Mouse (Mus musculus) hindbrain, embryonic 11.5 days (tissue): ENCODE measurements around the gene Cilp. TPM values are rescaled to one million over a fixed set of nuclear protein-coding genes. Genes with fewer than 3 reads are reported as not detected.
A peak's percentile ranks its signal among the peaks of the same experiment; 100 is the strongest.
"Not testable (repeated sequence)": the region's sequence is repeated elsewhere in the genome, so short reads cannot be mapped to it uniquely, and the experiment has no call there.

Source experiments
- ATAC-seq: fragments of 200-750 bp; cut with Nextera tagmentation; 2 replicates; pipeline ENCODE4 v1.8.0; 2017; ENCODE audit warnings: mild to moderate bottlenecking, moderate TSS enrichment, moderate library complexity; ENCODE audit not compliant: low FRiP score
- DNase-seq: peaks from one replicate; pipeline ENCODE4 v3.0.0-alpha.2; 2015; ENCODE audit warnings: low spot score
- H3K27ac ChIP-seq: fragments of 300-500 bp; sonication (generic); 2 replicates; pipeline ENCODE4 v1.5.1; 2014; ENCODE audit warnings: mild to moderate bottlenecking, low read depth, low read length
- H3K27me3 ChIP-seq: fragments of 300-500 bp; sonication (generic); 2 replicates; pipeline ENCODE4 v1.6.1; 2014; ENCODE audit warnings: mild to moderate bottlenecking, low read length, moderate library complexity, mixed read lengths; ENCODE audit not compliant: control insufficient read depth, insufficient read depth
- H3K36me3 ChIP-seq: fragments of 300-500 bp; sonication (generic); 2 replicates; pipeline ENCODE4 v1.6.1; 2014; ENCODE audit warnings: mild to moderate bottlenecking, low read length, moderate library complexity, mixed read lengths; ENCODE audit not compliant: control insufficient read depth, insufficient read depth
- H3K4me1 ChIP-seq: fragments of 300-500 bp; sonication (generic); replicated peaks from 2 replicates; pipeline ENCODE4 v1.6.1; 2014; ENCODE audit warnings: low read length, mixed read lengths; ENCODE audit not compliant: control insufficient read depth, insufficient read depth
- H3K4me2 ChIP-seq: fragments of 300-500 bp; sonication (generic); replicated peaks from 2 replicates; pipeline ENCODE4 v1.6.1; 2014; ENCODE audit warnings: mild to moderate bottlenecking, low read depth, low read length
- H3K4me3 ChIP-seq: fragments of 300-500 bp; sonication (generic); 2 replicates; pipeline ENCODE4 v1.5.1; 2014; ENCODE audit warnings: low read depth, low read length
- H3K9ac ChIP-seq: fragments of 300-500 bp; sonication (generic); 2 replicates; pipeline ENCODE4 v1.6.1; 2014; ENCODE audit warnings: low read depth, low read length
- H3K9me3 ChIP-seq: fragments of 300-500 bp; sonication (generic); 2 replicates; pipeline ENCODE4 v1.6.1; 2016; ENCODE audit warnings: low read length; ENCODE audit not compliant: control insufficient read depth
- WGBS: fragments of 180-500 bp; shearing (Covaris S2); extraction: QIAGEN DNeasy Blood & Tissue Kit; methylation state at CpG from one replicate; pipeline ENCODE4 v1.1.7; 2014; 5-methylcytosine and 5-hydroxymethylcytosine counted together
- polyA plus RNA-seq: library from polyadenylated mRNA; unstranded; fragments of >200 nt; fragmentation: Nextera tagmentation; extraction: Ambion mirVana; gene quantifications from 2 replicates; pipeline ENCODE4 v1.2.1, GENCODE M21; 2014

Cilp gene
- polyA plus RNA-seq, 1 experiment from 2014 or later = 0.31 TPM

GRCm38 (mm10) chr9:65259366-65259765 lies 5.6 kb upstream of the Cilp start:
- DNase-seq (no peak), ATAC-seq (no peak)
- H3K4me3 ChIP-seq = no peak overlapping the region
- WGBS = 85% methylated on average over 7 of the region's 7 CpGs
- H3K27ac ChIP-seq = no peak overlapping the region
- no peak overlapping the region for H3K4me2 ChIP-seq
- H3K4me1 ChIP-seq = no peaks in the 10 kb centered on the region
- no peaks in the 10 kb centered on the region for H3K36me3 ChIP-seq
- H3K27me3 ChIP-seq = no peaks in the 10 kb centered on the region
- no peaks in the 10 kb centered on the region for H3K9me3 ChIP-seq
- H3K9ac ChIP-seq = no peak overlapping the region

DNA sequence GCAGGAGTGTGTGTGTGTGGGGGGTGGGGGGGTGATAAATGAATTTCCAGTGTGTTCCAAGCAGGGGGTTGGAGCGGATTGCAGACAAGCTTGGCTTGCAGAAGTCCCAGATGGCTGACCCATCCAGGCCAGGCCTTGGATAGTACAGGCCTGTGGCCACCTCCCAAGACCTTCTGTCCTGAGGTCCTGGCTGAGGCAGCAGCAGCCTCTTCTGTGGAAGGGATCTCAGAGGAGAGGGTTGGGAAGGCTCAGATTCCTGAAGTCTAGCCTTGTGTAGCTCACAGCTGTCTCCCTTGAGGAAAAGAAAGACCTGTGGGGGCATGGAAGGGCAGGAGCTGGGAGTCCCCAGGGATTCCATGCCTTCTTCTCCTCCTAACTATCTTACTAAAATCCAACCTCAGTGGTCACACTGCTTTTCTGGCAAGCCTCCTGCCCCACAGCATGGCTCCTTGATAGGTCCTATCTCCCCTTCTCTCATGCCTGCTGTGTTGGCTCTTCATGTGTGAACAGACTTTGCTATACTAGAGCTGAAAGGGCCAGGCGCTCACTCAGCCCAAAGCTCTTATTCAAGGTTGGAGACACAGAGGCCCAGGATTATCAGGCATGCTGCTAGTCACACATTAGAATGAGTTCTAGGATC lies 3.3 kb upstream of the Cilp start:
- Histone ChIP-seq H3K27me3 (no peaks in the 10 kb centered on the region), H3K4me2 (no peak overlapping the region), H3K36me3 (no peaks in the 10 kb centered on the region), H3K4me1 (no peaks in the 10 kb centered on the region), H3K4me3 (no peak overlapping the region), H3K9ac (no peak overlapping the region), H3K27ac (no peak overlapping the region), H3K9me3 (no peaks in the 10 kb centered on the region)
- no peak for DNase-seq
- no peak for ATAC-seq
- WGBS = 77% methylated on average over 2 of the region's 2 CpGs

DNA sequence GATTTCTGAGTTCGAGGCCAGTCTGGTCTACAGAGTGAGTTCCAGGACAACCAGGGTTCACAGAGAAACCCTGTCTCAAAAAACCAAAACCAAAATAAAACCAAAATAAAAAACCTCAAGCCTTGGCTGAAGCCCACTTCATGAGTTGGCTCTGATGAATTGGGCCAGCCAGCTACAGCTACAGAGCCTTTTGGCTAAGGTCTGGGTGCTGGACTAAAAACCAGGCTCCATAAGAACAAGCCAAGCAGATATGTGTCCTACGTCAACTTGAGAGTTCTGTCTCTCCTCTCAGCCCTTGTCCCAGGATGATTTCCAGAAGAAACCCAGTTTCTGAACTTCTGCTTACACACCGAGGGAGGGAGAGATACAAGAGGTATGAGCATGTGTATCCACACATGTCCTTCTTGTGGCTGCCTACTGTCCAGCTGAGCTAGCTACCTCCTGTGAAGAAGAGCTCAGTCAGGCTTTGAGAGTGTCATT lies 2.3 kb upstream of the Cilp start:
- H3K36me3 ChIP-seq = no peaks in the 10 kb centered on the region
- no peak overlapping the region for H3K9ac ChIP-seq
- 93% methylated on average over 3 of the region's 3 CpGs for WGBS
- no peaks in the 10 kb centered on the region for H3K27me3 ChIP-seq
- ATAC-seq = no peak
- H3K4me2 ChIP-seq = no peak overlapping the region
- no peak overlapping the region for H3K4me3 ChIP-seq
- no peaks in the 10 kb centered on the region for H3K9me3 ChIP-seq
- H3K4me1 ChIP-seq = no peaks in the 10 kb centered on the region
- no peak for DNase-seq
- H3K27ac ChIP-seq = no peak overlapping the region

GRCm38 (mm10) chr9:65267742-65268515 lies 2.9 kb downstream of the Cilp start:
- peak; percentile 69 for ATAC-seq
- H3K27me3 ChIP-seq = no peaks in the 10 kb centered on the region
- H3K4me3 ChIP-seq = no peak overlapping the region
- WGBS = 44% methylated on average over 7 of the region's 7 CpGs
- no peaks in the 10 kb centered on the region for H3K4me1 ChIP-seq
- peak; percentile 57 for DNase-seq
- H3K9me3 ChIP-seq = no peaks in the 10 kb centered on the region
- H3K27ac ChIP-seq = peak overlapping the region; percentile 82
- H3K4me2 ChIP-seq = no peak overlapping the region
- peak overlapping the region; percentile 37 for H3K9ac ChIP-seq
- H3K36me3 ChIP-seq = no peaks in the 10 kb centered on the region

GRCm38 (mm10) chr9:65273048-65273809 lies 8.2 kb downstream of the Cilp start:
- DNase-seq = no peak
- no peak for ATAC-seq
- H3K9me3 ChIP-seq = no peaks in the 10 kb centered on the region
- WGBS = 90% methylated on average over 13 of the region's 13 CpGs
- no peak overlapping the region for H3K9ac ChIP-seq
- H3K27ac ChIP-seq = no peak overlapping the region
- no peaks in the 10 kb centered on the region for H3K36me3 ChIP-seq
- H3K4me3 ChIP-seq = no peak overlapping the region
- no peak overlapping the region for H3K4me2 ChIP-seq
- no peaks in the 10 kb centered on the region for H3K4me1 ChIP-seq
- no peaks in the 10 kb centered on the region for H3K27me3 ChIP-seq

DNA sequence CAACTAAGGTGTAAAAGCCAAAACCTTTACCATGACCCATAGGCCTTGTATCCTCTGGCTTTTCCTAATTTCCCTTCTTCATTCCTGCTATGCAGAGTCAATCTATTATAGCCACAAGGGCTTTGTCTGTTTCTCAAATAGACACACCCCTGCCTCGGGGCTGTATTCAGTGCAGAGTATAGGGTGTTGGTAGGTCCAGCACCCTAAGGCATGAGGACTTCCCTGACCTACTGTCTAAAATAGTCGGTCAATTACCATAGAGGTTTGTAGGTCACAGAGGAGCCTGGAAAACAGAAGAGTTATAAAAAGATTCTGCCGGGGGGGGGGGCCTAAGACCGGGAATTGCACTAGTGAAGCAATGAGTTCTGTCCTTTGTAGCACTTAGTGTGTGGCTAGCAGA lies 8.9 kb downstream of the Cilp start:
- WGBS = 81% methylated on average over 4 of the region's 4 CpGs
- H3K4me2 ChIP-seq = no peak overlapping the region
- ATAC-seq (no peak), DNase-seq (no peak)
- no peak overlapping the region for H3K27ac ChIP-seq
- no peak overlapping the region for H3K9ac ChIP-seq
- H3K27me3 ChIP-seq = no peaks in the 10 kb centered on the region
- no peaks in the 10 kb centered on the region for H3K9me3 ChIP-seq
- no peak overlapping the region for H3K4me3 ChIP-seq
- H3K36me3 ChIP-seq = no peaks in the 10 kb centered on the region
- H3K4me1 ChIP-seq = no peaks in the 10 kb centered on the region

GRCm38 (mm10) chr9:65274851-65275250 lies 9.9 kb downstream of the Cilp start:
- H3K4me3 ChIP-seq, H3K27ac ChIP-seq, H3K4me1 ChIP-seq, DNase-seq, H3K36me3 ChIP-seq, H3K27me3 ChIP-seq, ATAC-seq, H3K4me2 ChIP-seq, H3K9ac ChIP-seq, H3K9me3 ChIP-seq: not testable (repeated sequence)
- 87% methylated on average over 3 of the region's 3 CpGs for WGBS

DNA sequence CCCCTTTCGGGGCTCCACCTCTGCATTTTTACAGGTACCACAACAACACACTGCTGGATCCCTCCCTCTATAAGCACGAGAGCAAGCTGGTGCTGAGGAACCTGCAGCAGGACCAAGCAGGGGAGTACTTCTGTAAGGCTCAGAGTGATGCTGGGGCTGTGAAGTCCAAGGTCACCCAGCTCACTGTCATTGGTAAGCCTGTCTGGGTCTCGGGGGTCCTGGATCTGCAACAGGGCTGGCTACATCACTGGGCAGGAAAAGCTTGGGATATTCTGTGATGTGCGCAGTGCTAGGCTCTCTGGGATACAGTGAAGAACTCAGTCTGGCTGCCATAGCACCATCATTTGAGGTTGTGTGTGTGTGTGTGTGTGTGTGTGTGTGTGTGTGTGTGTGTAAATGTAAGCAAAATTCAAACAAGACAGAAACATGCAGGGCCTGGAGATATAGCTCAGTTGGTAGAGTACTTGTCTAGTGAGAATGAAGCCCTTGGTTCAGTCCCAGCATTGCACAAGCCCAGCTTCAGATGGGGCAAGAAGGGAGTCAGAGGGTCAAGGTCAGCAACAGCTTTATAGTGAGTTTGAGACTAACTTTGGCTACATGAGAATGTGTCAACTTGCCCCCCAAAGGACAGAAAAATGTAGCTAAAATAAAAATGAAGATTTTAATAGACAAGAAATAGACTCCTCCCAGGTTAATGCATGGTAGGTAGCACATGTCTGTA lies 11.0 kb downstream of the Cilp start:
- H3K9me3 ChIP-seq = no peaks in the 10 kb centered on the region
- no peak overlapping the region for H3K27ac ChIP-seq
- H3K36me3 ChIP-seq = no peaks in the 10 kb centered on the region
- no peak overlapping the region for H3K9ac ChIP-seq
- ATAC-seq = no peak
- no peak overlapping the region for H3K4me2 ChIP-seq
- no peaks in the 10 kb centered on the region for H3K27me3 ChIP-seq
- WGBS = 75% methylated on average over 4 of the region's 4 CpGs
- no peaks in the 10 kb centered on the region for H3K4me1 ChIP-seq
- H3K4me3 ChIP-seq = no peak overlapping the region
- DNase-seq = no peak
